Mouse (Mus musculus) inflammation-experienced regulatory T-cells, adult 6 months (primary cell): ENCODE measurements around the gene Cd300ld2. TPM values are rescaled to one million over a fixed set of nuclear protein-coding genes. Genes with fewer than 3 reads are reported as not detected.

Experiments used
- polyA plus RNA-seq, 3 experiments: library from polyadenylated mRNA; unstranded; fragments of 100-300 nt; shearing (Covaris generic); gene quantifications; one replicate each; pipeline ENCODE4 v1.2.1; 2017

The Cd300ld2 gene
- polyA plus RNA-seq, 3 experiments from 2014 or later, result not detected

Other genes starting within 250 kb of the Cd300ld2 start
- gene Btbd17, start 220.2 kb downstream of the Cd300ld2 start, polyA plus RNA-seq, result not detected
- not detected for gene Gpr142, start 217.3 kb downstream of the Cd300ld2 start, polyA plus RNA-seq
- gene Gprc5c, start 165.0 kb downstream of the Cd300ld2 start, polyA plus RNA-seq, result not detected
- under 1 TPM; 0.12 to 0.75 (median 0.27) TPM for gene Cd300a, start 126.2 kb downstream of the Cd300ld2 start, polyA plus RNA-seq
- gene Cd300lb, start 81.8 kb downstream of the Cd300ld2 start, polyA plus RNA-seq, result not detected
- gene Cd300c, start 47.0 kb downstream of the Cd300ld2 start, polyA plus RNA-seq, result not detected
- under 1 TPM in 1 of 3 experiments, not detected in 2; 0.36 TPM for gene Cd300ld, start 26.3 kb downstream of the Cd300ld2 start, polyA plus RNA-seq
- gene Cd300c2, start 14.3 kb downstream of the Cd300ld2 start, polyA plus RNA-seq, result 1 to 10 TPM in 1 of 3 experiments, not detected in 2; 1.4 TPM
- gene Cd300ld4, start 10.8 kb upstream of the Cd300ld2 start, polyA plus RNA-seq, result not detected
- gene Cd300ld5, start 21.6 kb upstream of the Cd300ld2 start, polyA plus RNA-seq, result not detected
- not detected for gene Cd300ld3, start 32.2 kb upstream of the Cd300ld2 start, polyA plus RNA-seq
- gene Cd300e, start 46.0 kb upstream of the Cd300ld2 start, polyA plus RNA-seq, result under 1 TPM in 1 of 3 experiments, not detected in 2; 0.34 TPM
- 100 to 1,000 TPM; 106 to 231 (median 206) TPM for gene Rab37, start 75.2 kb upstream of the Cd300ld2 start, polyA plus RNA-seq
- gene Cd300lf, start 117.8 kb upstream of the Cd300ld2 start, polyA plus RNA-seq, result 1 to 10 TPM; 1.4 to 1.6 (median 1.5) TPM
- gene Slc9a3r1, start 147.1 kb upstream of the Cd300ld2 start, polyA plus RNA-seq, result 100 to 1,000 TPM; 137 to 172 (median 165) TPM
- 10 to 100 TPM in 1 of 3 experiments, 1 to 10 TPM in 2; 9.2 to 10.6 (median 9.8) TPM for gene Tmem104, start 171.3 kb upstream of the Cd300ld2 start, polyA plus RNA-seq
- 10 to 100 TPM; 14.2 to 21.0 (median 15.1) TPM for gene Nat9, start 171.7 kb upstream of the Cd300ld2 start, polyA plus RNA-seq